Mouse (Mus musculus) small intestine, adult 2 months (tissue): ENCODE measurements around the gene Hsd17b7.

Source experiments
- CTCF ChIP-seq: fragments of 200-500 bp; IDR thresholded peaks from 2 replicates; pipeline ENCODE4 v1.5.1; 2012; ENCODE audit warnings: low read depth, mild to moderate bottlenecking, control low read depth, inconsistent platforms, low read length, moderate library complexity, mixed read lengths; ENCODE audit not compliant: insufficient replicate concordance, insufficient read length; ENCODE audit errors: extremely low read depth
- POLR2A ChIP-seq: fragments of 200-500 bp; IDR thresholded peaks from 2 replicates; pipeline ENCODE4 v1.6.1; 2012; ENCODE audit warnings: low read depth, mild to moderate bottlenecking, control low read depth, inconsistent platforms, low read length, moderate library complexity

DNA sequence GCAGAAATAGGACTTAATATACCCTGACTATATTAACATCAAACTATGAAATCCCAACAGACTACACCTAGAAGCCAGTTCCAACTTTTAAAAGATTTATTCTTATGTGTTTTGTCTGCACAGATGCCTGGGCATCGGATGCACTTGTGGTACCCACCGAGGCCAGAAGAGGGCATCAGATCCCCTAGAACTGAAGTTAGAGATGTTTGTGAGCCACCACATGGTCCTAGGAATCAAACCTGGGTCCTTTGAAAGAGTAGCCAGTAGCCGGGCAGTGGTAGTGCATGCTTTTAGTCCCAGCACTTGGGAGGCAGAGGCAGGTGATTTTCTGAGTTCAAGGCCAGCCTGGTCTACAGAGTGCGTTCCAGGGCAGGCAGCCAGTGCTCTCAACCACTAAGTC lies 18.4 kb downstream of the Hsd17b7 start:
- peak; percentile 48; the same call in 1 of the 2 replicates for TF ChIP-seq CTCF
- TF ChIP-seq POLR2A: no peak
